Mouse (Mus musculus): ENCODE results near the gene Simc1. TPM values are rescaled to one million over a fixed set of nuclear protein-coding genes. Genes with fewer than 3 reads are reported as not detected.
A peak's percentile ranks its signal among the peaks of the same experiment; 100 is the strongest.

The Simc1 gene
- 30.1 and 33.4 TPM in 2 replicates for polyA plus RNA-seq (2014; fragmentation: Nextera tagmentation; extraction: Ambion mirVana)

DNA sequence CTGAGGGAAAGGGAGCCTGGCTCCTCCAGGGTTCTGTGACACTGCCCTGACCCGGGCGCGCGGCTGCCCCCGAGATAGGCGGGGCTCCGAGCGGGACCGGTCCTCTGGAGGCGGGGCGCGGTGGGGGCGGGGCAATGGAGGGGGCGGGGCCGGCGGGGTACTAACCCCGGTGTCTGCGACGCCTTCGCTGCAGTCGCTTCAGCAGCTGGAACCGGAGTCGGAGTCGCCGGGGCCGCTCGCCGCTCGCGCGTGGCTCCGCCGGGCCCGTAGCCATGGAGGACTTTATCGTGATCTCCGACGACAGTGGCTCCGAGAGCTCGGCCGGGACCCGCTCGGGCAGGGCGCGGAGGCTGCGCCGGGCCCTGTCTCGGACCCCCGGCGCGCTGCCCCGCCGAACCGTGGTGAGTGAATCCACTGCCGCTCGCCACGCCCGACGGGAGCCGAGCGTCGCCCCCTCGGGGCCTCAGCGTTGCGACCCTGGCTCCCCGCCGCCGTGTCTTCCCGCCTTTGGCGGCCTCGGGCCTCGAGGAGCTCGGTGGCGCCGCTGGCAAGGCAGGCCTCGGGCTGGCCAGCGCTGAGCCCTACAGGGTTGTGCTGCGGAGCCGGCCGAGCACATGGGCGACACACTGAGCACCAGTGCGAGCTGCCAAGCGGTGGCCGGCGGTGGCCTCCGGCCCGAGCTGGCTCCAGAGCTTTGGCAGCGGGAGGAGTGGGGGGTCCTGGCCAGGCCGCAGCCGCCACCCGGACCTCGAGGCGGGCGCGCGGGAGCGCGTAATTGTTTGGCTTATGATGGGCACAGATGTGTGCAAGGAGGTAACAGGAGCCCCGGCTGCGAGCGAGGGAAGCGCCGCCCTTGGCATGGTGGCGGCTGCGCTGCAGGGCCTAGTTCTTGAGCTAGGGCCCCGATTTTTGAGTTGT, at the start of gene Simc1:
Gene Simc1 (plus strand): TSS at position 176 of the 918 bp plus-strand sequence.
- H3K9me3 ChIP-seq (ENCODE audit: control insufficient read depth, low read length): no peaks in the 10 kb centered on the region
- peak; percentile 93 for ATAC-seq (ENCODE audit: low read depth)
- peak within 1 kb of the TSS; percentile 85 for H3K9ac ChIP-seq (replicated peaks; ENCODE audit: low read depth, low read length)
- under 1% methylated on average over 103 of the region's 105 CpGs for WGBS
- no peaks in the 10 kb centered on the region for H3K36me3 ChIP-seq (ENCODE audit: control insufficient read depth, insufficient read depth, low read length)
- H3K4me1 ChIP-seq (ENCODE audit: control insufficient read depth, insufficient read depth, low read length): peaks cover 7% of the 10 kb centered on the region
- H3K4me2 ChIP-seq (ENCODE audit: low read depth, low read length): peak within 1 kb of the TSS; percentile 63
- H3K27me3 ChIP-seq (ENCODE audit: control insufficient read depth, insufficient read depth, low read length): no peaks in the 10 kb centered on the region
- H3K27ac ChIP-seq (ENCODE audit: low read depth, low read length): peak within 1 kb of the TSS; percentile 85
- H3K4me3 ChIP-seq (ENCODE audit: low read depth, low read length): peak within 1 kb of the TSS; percentile 76

- 90% methylated on average over 2 of the region's 2 CpGs for WGBS
- no peaks in the 10 kb centered on the region for H3K27me3 ChIP-seq (ENCODE audit: control insufficient read depth, insufficient read depth, low read length)
- peaks cover 46% of the 10 kb centered on the region for H3K36me3 ChIP-seq (ENCODE audit: control insufficient read depth, insufficient read depth, low read length)
- H3K9ac ChIP-seq (replicated peaks; ENCODE audit: low read depth, low read length): no peak overlapping the region
- H3K9me3 ChIP-seq (ENCODE audit: control insufficient read depth, low read length): no peaks in the 10 kb centered on the region
- no peak overlapping the region for H3K4me3 ChIP-seq (ENCODE audit: low read depth, low read length)
- no peak for ATAC-seq (ENCODE audit: low read depth)
- H3K4me1 ChIP-seq (ENCODE audit: control insufficient read depth, insufficient read depth, low read length): no peaks in the 10 kb centered on the region
- no peak overlapping the region for H3K27ac ChIP-seq (ENCODE audit: low read depth, low read length)
- H3K4me2 ChIP-seq (ENCODE audit: low read depth, low read length): no peak overlapping the region
Measured at GRCm38 (mm10) chr13:54457062-54457461, 46.5 kb upstream of the Simc1 start.

GRCm38 (mm10) chr13:54459282-54459681, 44.3 kb upstream of the Simc1 start:
- no peak overlapping the region for H3K4me3 ChIP-seq (ENCODE audit: low read depth, low read length)
- H3K27me3 ChIP-seq (ENCODE audit: control insufficient read depth, insufficient read depth, low read length): no peaks in the 10 kb centered on the region
- no peaks in the 10 kb centered on the region for H3K9me3 ChIP-seq (ENCODE audit: control insufficient read depth, low read length)
- H3K4me1 ChIP-seq (ENCODE audit: control insufficient read depth, insufficient read depth, low read length): no peaks in the 10 kb centered on the region
- ATAC-seq (ENCODE audit: low read depth): no peak
- H3K9ac ChIP-seq (replicated peaks; ENCODE audit: low read depth, low read length): no peak overlapping the region
- 85% methylated on average over 4 of the region's 4 CpGs for WGBS
- H3K36me3 ChIP-seq (ENCODE audit: control insufficient read depth, insufficient read depth, low read length): peaks cover 61% of the 10 kb centered on the region
- no peak overlapping the region for H3K4me2 ChIP-seq (ENCODE audit: low read depth, low read length)
- H3K27ac ChIP-seq (ENCODE audit: low read depth, low read length): no peak overlapping the region

DNA sequence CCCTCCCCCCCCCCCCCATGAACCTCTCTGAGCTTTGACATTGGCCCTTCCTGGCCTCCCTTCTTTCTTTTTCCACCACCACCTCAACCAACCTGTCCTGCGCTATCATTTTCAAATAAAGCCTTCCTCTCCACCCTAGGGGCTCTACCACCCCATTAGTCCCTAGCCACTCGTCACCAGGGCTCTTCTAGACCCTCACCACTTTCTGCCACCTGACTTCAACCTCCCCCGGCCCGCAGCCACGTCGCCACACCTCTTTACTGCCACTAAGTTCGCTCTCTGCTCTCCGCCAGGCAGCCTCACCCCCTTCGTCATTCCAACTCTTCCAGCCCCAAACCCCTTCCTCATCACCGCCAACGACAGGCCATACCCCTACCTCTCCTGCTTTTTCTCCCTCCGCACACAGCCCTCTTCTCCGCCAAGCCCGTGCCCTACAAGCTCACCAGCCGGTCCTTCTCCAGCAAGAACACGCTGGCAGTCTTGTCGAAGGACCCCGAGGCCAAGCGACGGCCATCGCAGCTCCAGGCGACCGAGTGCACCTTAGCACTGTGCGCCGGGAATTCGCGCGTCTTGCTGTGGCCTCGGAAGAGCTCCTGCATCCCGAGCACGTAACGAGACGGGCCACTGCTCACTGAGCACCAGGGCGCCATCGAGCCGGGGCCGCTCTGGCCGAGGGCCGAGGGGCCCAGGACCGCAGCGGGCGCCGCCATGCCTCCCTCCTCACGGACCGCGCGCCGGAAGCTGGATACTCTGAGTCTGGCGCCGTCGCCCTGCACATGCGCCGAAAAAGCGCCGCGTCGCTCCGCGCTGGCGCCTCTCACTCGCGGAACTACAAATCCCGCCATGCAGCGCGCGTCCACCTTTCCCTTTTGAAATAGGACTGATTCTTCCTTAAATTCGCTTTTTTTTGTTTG, 35.2 kb upstream of the Simc1 start, which contains the start of gene Thoc3:
Gene Thoc3 (minus strand): TSS at position 752 of the 914 bp plus-strand sequence.
- ATAC-seq (ENCODE audit: low read depth): peak; percentile 98
- peaks cover 31% of the 10 kb centered on the region for H3K36me3 ChIP-seq (ENCODE audit: control insufficient read depth, insufficient read depth, low read length)
- H3K9ac ChIP-seq (replicated peaks; ENCODE audit: low read depth, low read length): peak within 1 kb of the TSS; percentile 72
- H3K27ac ChIP-seq (ENCODE audit: low read depth, low read length): peak within 1 kb of the TSS; percentile 55; the same call in 1 of the 2 replicates
- no peaks in the 10 kb centered on the region for H3K9me3 ChIP-seq (ENCODE audit: control insufficient read depth, low read length)
- peak within 1 kb of the TSS; percentile 95 for H3K4me3 ChIP-seq (ENCODE audit: low read depth, low read length)
- H3K4me1 ChIP-seq (ENCODE audit: control insufficient read depth, insufficient read depth, low read length): peaks cover 8% of the 10 kb centered on the region; the same call in 1 of the 2 replicates
- under 1% methylated on average over 65 of the region's 67 CpGs for WGBS
- H3K27me3 ChIP-seq (ENCODE audit: control insufficient read depth, insufficient read depth, low read length): no peaks in the 10 kb centered on the region
- H3K4me2 ChIP-seq (ENCODE audit: low read depth, low read length): peak within 1 kb of the TSS; percentile 72

DNA sequence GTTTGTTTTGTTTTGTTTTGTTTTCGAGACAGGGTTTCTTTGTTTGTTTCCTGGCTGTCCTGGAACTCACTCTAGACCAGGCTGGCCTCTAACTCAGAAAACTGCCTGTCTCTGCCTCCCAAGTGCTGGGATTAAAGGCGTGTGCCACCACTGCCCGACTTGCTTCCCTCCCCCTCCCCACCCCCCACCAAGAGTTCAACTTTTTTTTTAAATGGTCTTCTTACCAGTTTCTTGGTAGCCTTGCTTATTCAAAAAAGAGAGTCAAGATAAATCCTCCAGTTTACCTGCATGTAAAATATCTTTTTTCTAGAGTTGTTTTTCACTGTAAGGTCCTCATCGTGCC, 34.6 kb upstream of the Simc1 start:
- Histone ChIP-seq H3K36me3 (ENCODE audit: control insufficient read depth, insufficient read depth, low read length) (peaks cover 25% of the 10 kb centered on the region), H3K27me3 (ENCODE audit: control insufficient read depth, insufficient read depth, low read length) (no peaks in the 10 kb centered on the region), H3K4me2 (ENCODE audit: low read depth, low read length) (peak overlapping the region; percentile 72), H3K9me3 (ENCODE audit: control insufficient read depth, low read length) (no peaks in the 10 kb centered on the region), H3K4me3 (ENCODE audit: low read depth, low read length) (peak overlapping the region; percentile 95), H3K9ac (replicated peaks; ENCODE audit: low read depth, low read length) (no peak overlapping the region), H3K4me1 (ENCODE audit: control insufficient read depth, insufficient read depth, low read length) (peaks cover 8% of the 10 kb centered on the region; the same call in 1 of the 2 replicates), H3K27ac (ENCODE audit: low read depth, low read length) (no peak overlapping the region)
- ATAC-seq (ENCODE audit: low read depth): peak; percentile 63; the same call in 1 of the 2 replicates
- 20% methylated on average over 4 of the region's 4 CpGs for WGBS

GRCm38 (mm10) chr13:54471967-54472366, 31.6 kb upstream of the Simc1 start:
- H3K4me1 ChIP-seq (ENCODE audit: control insufficient read depth, insufficient read depth, low read length): peaks cover 8% of the 10 kb centered on the region; the same call in 1 of the 2 replicates
- H3K4me2 ChIP-seq (ENCODE audit: low read depth, low read length): no peak overlapping the region
- 87% methylated on average over 4 of the region's 4 CpGs for WGBS
- no peak overlapping the region for H3K4me3 ChIP-seq (ENCODE audit: low read depth, low read length)
- H3K27me3 ChIP-seq (ENCODE audit: control insufficient read depth, insufficient read depth, low read length): no peaks in the 10 kb centered on the region
- no peak overlapping the region for H3K27ac ChIP-seq (ENCODE audit: low read depth, low read length)
- H3K36me3 ChIP-seq (ENCODE audit: control insufficient read depth, insufficient read depth, low read length): 0 out of 2 replicates have a peak, but pooled peaks cover under 1% of the 10 kb centered on the region
- H3K9me3 ChIP-seq (ENCODE audit: control insufficient read depth, low read length): no peaks in the 10 kb centered on the region
- H3K9ac ChIP-seq (replicated peaks; ENCODE audit: low read depth, low read length): no peak overlapping the region
- ATAC-seq (ENCODE audit: low read depth): no peak

DNA sequence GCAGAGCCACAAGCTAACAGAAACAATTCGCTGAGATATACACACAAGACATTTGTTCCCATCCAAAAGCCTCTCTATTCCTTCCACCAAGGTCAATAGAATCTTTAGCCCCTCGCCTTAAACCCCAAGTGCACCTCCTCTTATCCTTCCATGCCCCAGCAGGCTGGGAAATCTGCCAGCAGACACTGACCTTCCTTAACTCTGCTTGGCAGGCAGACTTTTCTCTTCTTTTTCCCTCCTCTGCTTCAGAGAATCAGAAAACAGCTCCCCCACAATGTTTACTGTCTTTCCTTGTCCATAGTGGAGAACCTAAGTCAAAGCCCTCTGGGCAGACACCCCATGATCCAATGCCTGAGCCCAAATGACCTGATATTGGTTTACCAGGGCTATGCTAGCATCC, 28.6 kb upstream of the Simc1 start:
- Histone ChIP-seq H3K36me3 (ENCODE audit: control insufficient read depth, insufficient read depth, low read length) (no peaks in the 10 kb centered on the region), H3K4me1 (ENCODE audit: control insufficient read depth, insufficient read depth, low read length) (no peaks in the 10 kb centered on the region), H3K27ac (ENCODE audit: low read depth, low read length) (no peak overlapping the region), H3K9me3 (ENCODE audit: control insufficient read depth, low read length) (no peaks in the 10 kb centered on the region), H3K4me3 (ENCODE audit: low read depth, low read length) (no peak overlapping the region), H3K9ac (replicated peaks; ENCODE audit: low read depth, low read length) (no peak overlapping the region), H3K4me2 (ENCODE audit: low read depth, low read length) (no peak overlapping the region), H3K27me3 (ENCODE audit: control insufficient read depth, insufficient read depth, low read length) (no peaks in the 10 kb centered on the region)
- 76% methylated on average over 2 of the region's 2 CpGs for WGBS
- ATAC-seq (ENCODE audit: low read depth): no peak

- no peaks in the 10 kb centered on the region for H3K27me3 ChIP-seq (ENCODE audit: control insufficient read depth, insufficient read depth, low read length)
- H3K4me2 ChIP-seq (ENCODE audit: low read depth, low read length): no peak overlapping the region
- H3K27ac ChIP-seq (ENCODE audit: low read depth, low read length): no peak overlapping the region
- no peak overlapping the region for H3K9ac ChIP-seq (replicated peaks; ENCODE audit: low read depth, low read length)
- 86% methylated on average over 5 of the region's 5 CpGs for WGBS
- no peak for ATAC-seq (ENCODE audit: low read depth)
- H3K4me3 ChIP-seq (ENCODE audit: low read depth, low read length): no peak overlapping the region
- no peaks in the 10 kb centered on the region for H3K4me1 ChIP-seq (ENCODE audit: control insufficient read depth, insufficient read depth, low read length)
- H3K9me3 ChIP-seq (ENCODE audit: control insufficient read depth, low read length): no peaks in the 10 kb centered on the region
- H3K36me3 ChIP-seq (ENCODE audit: control insufficient read depth, insufficient read depth, low read length): no peaks in the 10 kb centered on the region
Measured at GRCm38 (mm10) chr13:54475702-54476101, 27.9 kb upstream of the Simc1 start.

All from neural tube, embryonic 14.5 days (tissue).